Mouse (Mus musculus) C2C12 (cell line): ENCODE data around the gene D230025D16Rik. TPM values are rescaled to one million over a fixed set of nuclear protein-coding genes. Genes with fewer than 3 reads are reported as not detected.
A peak's percentile ranks its signal among the peaks of the same experiment; 100 is the strongest.

Experiments
- H3K27me3 ChIP-seq: one replicate; pipeline ENCODE4 v1.6.1; 2011; ENCODE audit not compliant: control insufficient read depth, insufficient read depth, insufficient read length
- H3K36me3 ChIP-seq: one replicate; pipeline ENCODE4 v1.6.1; 2011; ENCODE audit not compliant: control insufficient read depth, insufficient read depth
- H3K4me3 ChIP-seq: one replicate; pipeline ENCODE4 v1.5.1; 2011; ENCODE audit warnings: mild to moderate bottlenecking, control low read depth; ENCODE audit not compliant: poor library complexity, insufficient read depth, severe bottlenecking
- H3K79me2 ChIP-seq: one replicate; pipeline ENCODE4 v1.6.1; 2011; ENCODE audit not compliant: control insufficient read depth, insufficient read depth
- H3K79me3 ChIP-seq: one replicate; pipeline ENCODE4 v1.6.1; 2011; ENCODE audit warnings: low read depth, control low read depth
- H3ac ChIP-seq: one replicate; pipeline ENCODE3; 2011; ENCODE audit warnings: low read depth; ENCODE audit not compliant: control insufficient read depth, insufficient read length
- CEBPB ChIP-seq: IDR thresholded peaks from one replicate; pipeline ENCODE4 v1.6.1; 2011; ENCODE audit warnings: low read depth, mild to moderate bottlenecking, control low read depth, moderate library complexity
- CTCF ChIP-seq: IDR thresholded peaks from one replicate; pipeline ENCODE4 v1.5.1; 2011; ENCODE audit not compliant: control insufficient read depth, insufficient read depth, insufficient read length
- FOSL1 ChIP-seq: IDR thresholded peaks from one replicate; pipeline ENCODE4 v1.8.0; 2011; ENCODE audit warnings: mild to moderate bottlenecking, low read length; ENCODE audit not compliant: poor library complexity, insufficient read depth, severe bottlenecking
- MAX ChIP-seq: IDR thresholded peaks from one replicate; pipeline ENCODE4 v1.6.1; 2011; ENCODE audit warnings: mild to moderate bottlenecking, control low read depth
- MYOD1 ChIP-seq: IDR thresholded peaks from one replicate; pipeline ENCODE4 v1.6.1; 2011; ENCODE audit warnings: low read depth; ENCODE audit not compliant: control insufficient read depth, insufficient read length
- MYOG ChIP-seq: IDR thresholded peaks from one replicate; pipeline ENCODE4 v1.6.1; 2011; ENCODE audit not compliant: control insufficient read depth, insufficient read length; ENCODE audit errors: extremely low read depth
- USF1 ChIP-seq: IDR thresholded peaks from one replicate; pipeline ENCODE4 v1.6.1; 2011; ENCODE audit warnings: low read depth, mild to moderate bottlenecking, control low read depth, moderate library complexity
- polyA plus RNA-seq: library from polyadenylated mRNA; unstranded; fragments of >200 nt; fragmentation: generic; extraction: Trizol; gene quantifications from one replicate; pipeline ENCODE4 v1.2.1, GENCODE M21; 2012; ENCODE audit warnings: missing spikeins

The D230025D16Rik gene
- polyA plus RNA-seq, 1 experiment: 11.4 TPM

GRCm38 (mm10) chr8:105278911-105279334 is 54.0 kb downstream of the D230025D16Rik start:
- Histone ChIP-seq H3K4me3 (no peak overlapping the region), H3K79me3 (no peaks in the 10 kb centered on the region), H3ac (no peak overlapping the region), H3K27me3 (no peaks in the 10 kb centered on the region), H3K79me2 (no peaks in the 10 kb centered on the region), H3K36me3 (peaks cover 28% of the 10 kb centered on the region)
- TF ChIP-seq MAX (no peak), CEBPB (no peak), CTCF (no peak), FOSL1 (no peak), USF1 (no peak), MYOG (no peak)

GRCm38 (mm10) chr8:105280567-105280966 is 55.6 kb downstream of the D230025D16Rik start:
- Histone ChIP-seq H3K27me3 (no peaks in the 10 kb centered on the region), H3K36me3 (peaks cover 34% of the 10 kb centered on the region), H3ac (no peak overlapping the region), H3K79me3 (no peaks in the 10 kb centered on the region), H3K4me3 (no peak overlapping the region), H3K79me2 (no peaks in the 10 kb centered on the region)
- TF ChIP-seq MYOD1 (no peak), CTCF (no peak), MAX (no peak), FOSL1 (no peak), MYOG (no peak), USF1 (no peak), CEBPB (no peak)

- Histone ChIP-seq H3K36me3 (peaks cover 34% of the 10 kb centered on the region), H3K79me2 (peaks cover 10% of the 10 kb centered on the region), H3ac (no peak overlapping the region), H3K4me3 (no peak overlapping the region), H3K79me3 (peaks cover 5% of the 10 kb centered on the region), H3K27me3 (no peaks in the 10 kb centered on the region)
- no peak for TF ChIP-seq MAX
- no peak for TF ChIP-seq MYOD1
- TF ChIP-seq CEBPB: no peak
- TF ChIP-seq CTCF: no peak
- no peak for TF ChIP-seq USF1
- no peak for TF ChIP-seq FOSL1
- no peak for TF ChIP-seq MYOG
These were observed 56.9 kb downstream of the D230025D16Rik start for GRCm38 (mm10) chr8:105281821-105282220.

DNA sequence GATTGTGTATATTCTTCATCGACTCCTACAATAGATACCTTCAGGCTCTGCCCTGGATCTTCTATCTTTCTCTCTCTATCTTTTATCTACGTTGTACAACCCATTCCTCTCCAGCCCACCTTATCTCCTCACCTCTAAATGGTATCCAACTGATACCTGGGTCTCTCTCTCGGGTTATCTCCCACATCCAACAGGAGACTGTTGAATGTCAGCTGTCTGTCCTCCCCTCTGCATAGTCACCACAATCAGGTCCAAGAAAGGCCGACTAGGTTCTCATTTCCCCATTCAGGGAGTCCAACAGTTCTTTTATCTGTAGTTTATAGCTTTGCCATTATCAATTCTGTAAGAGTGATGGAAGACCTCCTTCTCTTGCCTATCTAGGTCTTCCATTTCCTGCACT is 57.3 kb downstream of the D230025D16Rik start:
- H3K4me3 ChIP-seq: no peak overlapping the region
- TF ChIP-seq FOSL1 (no peak), CTCF (no peak), MAX (no peak), MYOD1 (no peak), MYOG (no peak), USF1 (no peak), CEBPB (no peak)
- H3K27me3 ChIP-seq: no peaks in the 10 kb centered on the region
- H3K36me3 ChIP-seq: peaks cover 34% of the 10 kb centered on the region
- peaks cover 14% of the 10 kb centered on the region for H3K79me2 ChIP-seq
- H3ac ChIP-seq: no peak overlapping the region
- peaks cover 5% of the 10 kb centered on the region for H3K79me3 ChIP-seq

DNA sequence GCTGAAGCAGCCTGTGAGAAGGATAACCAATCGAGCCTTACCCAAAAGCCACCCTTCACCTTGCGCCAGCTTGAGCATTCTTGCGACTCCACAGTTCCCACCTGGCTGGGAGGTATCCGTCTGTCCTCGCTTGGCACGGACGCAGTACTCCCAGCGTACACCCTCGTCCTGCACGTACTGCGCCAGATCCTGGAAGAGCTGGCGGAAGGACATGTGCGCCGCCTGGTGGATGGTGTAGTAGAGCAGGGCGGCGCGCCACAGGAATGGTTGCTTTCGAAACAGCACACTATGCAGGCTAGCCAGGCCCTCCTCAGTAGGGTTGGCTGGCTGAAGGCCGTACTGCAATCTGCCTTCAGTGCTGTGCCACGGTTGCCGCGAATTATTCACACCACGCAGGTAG is 58.1 kb downstream of the D230025D16Rik start:
- Histone ChIP-seq H3K27me3 (no peaks in the 10 kb centered on the region), H3K36me3 (peaks cover 34% of the 10 kb centered on the region), H3K4me3 (no peak overlapping the region)

GRCm38 (mm10) chr8:105285514-105285913 is 60.6 kb downstream of the D230025D16Rik start:
- peaks cover 14% of the 10 kb centered on the region for H3K79me3 ChIP-seq
- H3ac ChIP-seq: no peak overlapping the region
- peaks cover 30% of the 10 kb centered on the region for H3K79me2 ChIP-seq
- H3K36me3 ChIP-seq: peaks cover 21% of the 10 kb centered on the region
- TF ChIP-seq CTCF: no peak
- no peaks in the 10 kb centered on the region for H3K27me3 ChIP-seq
- no peak overlapping the region for H3K4me3 ChIP-seq

More for the DNA sequence above, 58.1 kb downstream of the D230025D16Rik start:
- Histone ChIP-seq H3ac (no peak overlapping the region), H3K79me2 (peaks cover 22% of the 10 kb centered on the region), H3K79me3 (peaks cover 12% of the 10 kb centered on the region)
- TF ChIP-seq CTCF (peak; percentile 95), FOSL1 (no peak), MYOD1 (no peak)
